Mouse (Mus musculus) neural tube, embryonic 11.5 days (tissue): ENCODE results near the gene Iqch. TPM values are rescaled to one million over a fixed set of nuclear protein-coding genes. Genes with fewer than 3 reads are reported as not detected.

ENCODE experiments used
- ATAC-seq: fragments of 200-750 bp; cut with Nextera tagmentation; 2 replicates; pipeline ENCODE4 v1.8.0; 2017; ENCODE audit warnings: moderate number of reproducible peaks, mild to moderate bottlenecking, moderate TSS enrichment, moderate library complexity; ENCODE audit not compliant: insufficient read depth, low FRiP score, low TSS enrichment
- DNase-seq: peaks from one replicate; pipeline ENCODE4 v3.0.0-alpha.2; 2015; ENCODE audit warnings: low spot score
- H3K27ac ChIP-seq: fragments of 300-500 bp; sonication (generic); 2 replicates; pipeline ENCODE4 v1.5.1; 2014; ENCODE audit warnings: low read depth, mild to moderate bottlenecking, low read length
- H3K27me3 ChIP-seq: fragments of 300-500 bp; sonication (generic); 2 replicates; pipeline ENCODE4 v1.6.1; 2014; ENCODE audit warnings: mild to moderate bottlenecking, low read length, mixed read lengths; ENCODE audit not compliant: control insufficient read depth, insufficient read depth
- H3K36me3 ChIP-seq: fragments of 300-500 bp; sonication (generic); 2 replicates; pipeline ENCODE4 v1.6.1; 2014; ENCODE audit warnings: mild to moderate bottlenecking, low read length, moderate library complexity, mixed read lengths; ENCODE audit not compliant: control insufficient read depth, insufficient read depth
- H3K4me1 ChIP-seq: fragments of 300-500 bp; sonication (generic); 2 replicates; pipeline ENCODE4 v1.6.1; 2014; ENCODE audit warnings: low read length, mixed read lengths; ENCODE audit not compliant: control insufficient read depth, insufficient read depth
- H3K4me2 ChIP-seq: fragments of 300-500 bp; sonication (generic); 2 replicates; pipeline ENCODE4 v1.6.1; 2014; ENCODE audit warnings: low read depth, mild to moderate bottlenecking, moderate library complexity
- H3K4me3 ChIP-seq: fragments of 300-500 bp; sonication (generic); 2 replicates; pipeline ENCODE4 v1.5.1; 2014; ENCODE audit warnings: low read depth, low read length
- H3K9ac ChIP-seq: fragments of 300-500 bp; sonication (generic); 2 replicates; pipeline ENCODE4 v1.6.1; 2014; ENCODE audit warnings: mild to moderate bottlenecking, low read length
- H3K9me3 ChIP-seq: fragments of 300-500 bp; sonication (generic); 2 replicates; pipeline ENCODE4 v1.6.1; 2016; ENCODE audit warnings: low read length; ENCODE audit not compliant: control insufficient read depth
- WGBS: fragments of 180-500 bp; shearing (Covaris S2); extraction: QIAGEN DNeasy Blood & Tissue Kit; methylation state at CpG from one replicate; pipeline ENCODE4 v1.1.7; 2014; 5-methylcytosine and 5-hydroxymethylcytosine counted together
- polyA plus RNA-seq: library from polyadenylated mRNA; unstranded; fragments of >200 nt; fragmentation: Nextera tagmentation; extraction: Ambion mirVana; gene quantifications from 2 replicates; pipeline ENCODE4 v1.2.1, GENCODE M21; 2014

Gene Iqch
- polyA plus RNA-seq, 1 experiment from 2014 or later = 0.12 TPM

GRCm38 (mm10) chr9:63377270-63378142, 224.8 kb downstream of the Iqch start, which contains the start of gene Map2k5:
Map2k5 (minus strand) TSS chr9:63377902.
- ATAC-seq (peak; percentile 89), DNase-seq (peak; percentile 88)
- H3K27me3 ChIP-seq = no peaks in the 10 kb centered on the region
- under 1% methylated on average over 55 of the region's 58 CpGs for WGBS
- H3K4me2 ChIP-seq = peak within 1 kb of the TSS; percentile 60
- H3K9ac ChIP-seq = peak within 1 kb of the TSS; percentile 91
- H3K36me3 ChIP-seq = no peaks in the 10 kb centered on the region
- H3K27ac ChIP-seq = peak within 1 kb of the TSS; percentile 74
- H3K4me1 ChIP-seq = peaks cover 8% of the 10 kb centered on the region
- H3K4me3 ChIP-seq = peak within 1 kb of the TSS; percentile 77
- no peaks in the 10 kb centered on the region for H3K9me3 ChIP-seq

GRCm38 (mm10) chr9:63373315-63373714, 229.0 kb downstream of the Iqch start:
- no peaks in the 10 kb centered on the region for H3K27me3 ChIP-seq
- 92% methylated on average over 2 of the region's 2 CpGs for WGBS
- peaks cover 3% of the 10 kb centered on the region; the same call in 1 of the 2 replicates for H3K36me3 ChIP-seq

GRCm38 (mm10) chr9:63372541-63372940, 229.8 kb downstream of the Iqch start:
- Histone ChIP-seq H3K9ac (no peak overlapping the region), H3K9me3 (no peaks in the 10 kb centered on the region), H3K4me1 (peaks cover 8% of the 10 kb centered on the region), H3K27me3 (no peaks in the 10 kb centered on the region), H3K4me3 (no peak overlapping the region), H3K4me2 (no peak overlapping the region), H3K27ac (no peak overlapping the region), H3K36me3 (peaks cover 3% of the 10 kb centered on the region; the same call in 1 of the 2 replicates)
- ATAC-seq (no peak), DNase-seq (no peak)
- 57% methylated on average over 8 of the region's 8 CpGs for WGBS

More at GRCm38 (mm10) chr9:63373315-63373714, 229.0 kb downstream of the Iqch start:
- Histone ChIP-seq H3K4me2 (no peak overlapping the region), H3K9ac (no peak overlapping the region), H3K27ac (no peak overlapping the region), H3K4me3 (no peak overlapping the region), H3K9me3 (no peaks in the 10 kb centered on the region), H3K4me1 (peaks cover 8% of the 10 kb centered on the region)
- ATAC-seq (no peak), DNase-seq (no peak)

Other genes with a start within 250 kb of the Iqch start
- 40.6 and 41.7 TPM in 2 replicates for gene Map2k5, start 224.6 kb downstream of the Iqch start, polyA plus RNA-seq
- 40.5 and 43.8 TPM in 2 replicates for gene 2300009A05Rik, start 203.2 kb downstream of the Iqch start, polyA plus RNA-seq
- gene Aagab, start 167 bp upstream of the Iqch start, polyA plus RNA-seq = 51.9 and 54.3 TPM in 2 replicates
- gene Smad3, start 155.5 kb upstream of the Iqch start, polyA plus RNA-seq = 15.2 and 17.6 TPM in 2 replicates